Mouse (Mus musculus) midbrain, embryonic 15.5 days (tissue): ENCODE data around the gene Dut. TPM values are rescaled to one million over a fixed set of nuclear protein-coding genes. Genes with fewer than 3 reads are reported as not detected.

Experiments used
- ATAC-seq: fragments of 200-750 bp; cut with Nextera tagmentation; replicated peaks from 2 replicates; pipeline ENCODE4 v1.8.0; 2017; ENCODE audit warnings: moderate TSS enrichment
- H3K27ac ChIP-seq: fragments of 300-500 bp; sonication (generic); 2 replicates; pipeline ENCODE4 v1.5.1; 2015; ENCODE audit warnings: mild to moderate bottlenecking, inconsistent platforms
- H3K27me3 ChIP-seq: fragments of 300-500 bp; sonication (generic); replicated peaks from 2 replicates; pipeline ENCODE4 v1.6.1; 2015; ENCODE audit warnings: inconsistent platforms
- H3K36me3 ChIP-seq: fragments of 300-500 bp; sonication (generic); replicated peaks from 2 replicates; pipeline ENCODE4 v1.6.1; 2015; ENCODE audit warnings: inconsistent platforms
- H3K4me1 ChIP-seq: fragments of 300-500 bp; sonication (generic); 2 replicates; pipeline ENCODE4 v1.6.1; 2015; ENCODE audit warnings: inconsistent platforms
- H3K4me2 ChIP-seq: fragments of 300-500 bp; sonication (generic); 2 replicates; pipeline ENCODE4 v1.6.1; 2015; ENCODE audit warnings: inconsistent platforms, mild to moderate bottlenecking, moderate library complexity
- H3K4me3 ChIP-seq: fragments of 300-500 bp; sonication (generic); 2 replicates; pipeline ENCODE4 v1.5.1; 2015; ENCODE audit warnings: mild to moderate bottlenecking, inconsistent platforms
- H3K9ac ChIP-seq: fragments of 300-500 bp; sonication (generic); 2 replicates; pipeline ENCODE4 v1.6.1; 2015; ENCODE audit warnings: mild to moderate bottlenecking, inconsistent platforms
- H3K9me3 ChIP-seq: fragments of 300-500 bp; sonication (generic); 2 replicates; pipeline ENCODE4 v1.6.1; 2016; ENCODE audit warnings: inconsistent platforms
- WGBS: fragments of 180-500 bp; shearing (Covaris S2); methylation state at CpG from one replicate; pipeline ENCODE4 v1.1.7; 2015; ENCODE audit warnings: mixed read lengths; 5-methylcytosine and 5-hydroxymethylcytosine counted together
- polyA plus RNA-seq: library from polyadenylated mRNA; unstranded; fragments of >200 nt; fragmentation: Nextera tagmentation; extraction: Ambion mirVana; gene quantifications from 2 replicates; pipeline ENCODE4 v1.2.1, GENCODE M21; 2015

Gene Dut
- 69.1 and 70.2 TPM in 2 replicates for polyA plus RNA-seq

- Histone ChIP-seq H3K9ac (peak within 1 kb of the TSS; percentile 74), H3K9me3 (no peaks in the 10 kb centered on the region), H3K27me3 (no peaks in the 10 kb centered on the region), H3K4me1 (peaks cover 19% of the 10 kb centered on the region), H3K4me3 (peak within 1 kb of the TSS; percentile 79), H3K27ac (peak within 1 kb of the TSS; percentile 89), H3K36me3 (no peaks in the 10 kb centered on the region), H3K4me2 (peak within 1 kb of the TSS; percentile 77)
- peak; percentile 100 for ATAC-seq
- WGBS = under 1% methylated on average over 91 of the region's 96 CpGs
These were observed at the start of gene Dut for GRCm38 (mm10) chr2:125247108-125247961. Gene Dut, plus strand, starts transcription at chr2:125247190.

DNA sequence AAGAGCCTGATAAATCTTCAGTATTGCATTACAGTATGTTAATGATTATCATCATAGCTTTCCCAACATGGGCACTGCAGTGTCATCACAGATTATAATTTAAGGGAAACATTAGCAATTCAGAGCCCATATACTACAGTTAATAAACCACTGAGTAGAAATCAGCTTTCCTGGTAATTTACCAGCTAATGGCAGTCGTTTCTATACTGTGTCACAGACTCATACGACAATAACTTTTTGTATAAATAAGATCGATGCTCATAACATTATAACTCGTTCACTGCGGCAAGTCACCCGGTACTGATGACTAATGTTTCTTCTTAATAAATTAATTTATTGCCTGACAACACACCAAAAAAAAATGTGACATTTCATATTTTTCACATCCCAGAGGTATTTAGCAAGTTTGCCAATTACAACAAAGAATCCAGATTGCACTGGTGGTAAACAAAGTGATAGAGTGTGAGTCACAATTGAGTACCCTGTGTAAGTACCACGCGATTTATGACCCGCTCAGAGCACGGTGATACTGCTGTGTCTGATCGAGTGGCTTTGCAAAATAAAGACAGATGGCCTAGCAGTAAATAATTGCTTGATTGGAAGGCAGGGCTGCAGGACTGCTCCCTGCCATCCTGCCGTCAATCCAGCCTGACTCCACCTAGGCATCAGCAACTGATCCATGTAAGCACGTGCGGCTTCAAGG is 37.9 kb upstream of the Dut start:
- Histone ChIP-seq H3K4me2 (no peak overlapping the region), H3K9me3 (no peaks in the 10 kb centered on the region), H3K36me3 (no peaks in the 10 kb centered on the region), H3K4me3 (no peak overlapping the region), H3K4me1 (no peaks in the 10 kb centered on the region), H3K27ac (no peak overlapping the region), H3K9ac (no peak overlapping the region), H3K27me3 (no peaks in the 10 kb centered on the region)
- no peak for ATAC-seq
- 80% methylated on average over 14 of the region's 14 CpGs for whole genome bisulfite sequencing

GRCm38 (mm10) chr2:125211831-125212510 is 35.0 kb upstream of the Dut start:
- no peak for ATAC-seq
- Histone ChIP-seq H3K36me3 (no peaks in the 10 kb centered on the region), H3K4me2 (no peak overlapping the region), H3K9ac (no peak overlapping the region), H3K9me3 (no peaks in the 10 kb centered on the region), H3K27ac (no peak overlapping the region), H3K4me3 (no peak overlapping the region), H3K4me1 (no peaks in the 10 kb centered on the region), H3K27me3 (no peaks in the 10 kb centered on the region)
- 63% methylated on average over 10 of the region's 10 CpGs for WGBS

- peak; percentile 65 for ATAC-seq
These were observed 32.4 kb upstream of the Dut start for GRCm38 (mm10) chr2:125214592-125214991.

GRCm38 (mm10) chr2:125217286-125217685 is 29.7 kb upstream of the Dut start:
- H3K4me1 ChIP-seq = no peaks in the 10 kb centered on the region
- 76% methylated on average over 6 of the region's 6 CpGs for WGBS
- no peaks in the 10 kb centered on the region for H3K27me3 ChIP-seq
- H3K9me3 ChIP-seq = no peaks in the 10 kb centered on the region
- H3K9ac ChIP-seq = no peak overlapping the region
- H3K36me3 ChIP-seq = no peaks in the 10 kb centered on the region
- no peak overlapping the region for H3K4me3 ChIP-seq
- no peak overlapping the region for H3K4me2 ChIP-seq
- no peak for ATAC-seq
- H3K27ac ChIP-seq = no peak overlapping the region

More at GRCm38 (mm10) chr2:125214592-125214991, 32.4 kb upstream of the Dut start:
- no peaks in the 10 kb centered on the region for H3K36me3 ChIP-seq
- H3K9me3 ChIP-seq = no peaks in the 10 kb centered on the region
- no peaks in the 10 kb centered on the region for H3K4me1 ChIP-seq
- H3K9ac ChIP-seq = no peak overlapping the region
- H3K4me2 ChIP-seq = no peak overlapping the region
- H3K27me3 ChIP-seq = no peaks in the 10 kb centered on the region
- WGBS = 3% methylated on average over 3 of the region's 3 CpGs
- H3K4me3 ChIP-seq = no peak overlapping the region
- no peak overlapping the region for H3K27ac ChIP-seq

- no peak overlapping the region for H3K4me2 ChIP-seq
- no peaks in the 10 kb centered on the region for H3K36me3 ChIP-seq
- H3K9ac ChIP-seq = no peak overlapping the region
- ATAC-seq = no peak
- H3K27ac ChIP-seq = no peak overlapping the region
- 91% methylated on average over 1 of the region's 1 CpGs for WGBS
- no peaks in the 10 kb centered on the region for H3K4me1 ChIP-seq
- no peak overlapping the region for H3K4me3 ChIP-seq
- H3K9me3 ChIP-seq = no peaks in the 10 kb centered on the region
- no peaks in the 10 kb centered on the region for H3K27me3 ChIP-seq
These were observed 28.4 kb upstream of the Dut start for GRCm38 (mm10) chr2:125218566-125218965.

DNA sequence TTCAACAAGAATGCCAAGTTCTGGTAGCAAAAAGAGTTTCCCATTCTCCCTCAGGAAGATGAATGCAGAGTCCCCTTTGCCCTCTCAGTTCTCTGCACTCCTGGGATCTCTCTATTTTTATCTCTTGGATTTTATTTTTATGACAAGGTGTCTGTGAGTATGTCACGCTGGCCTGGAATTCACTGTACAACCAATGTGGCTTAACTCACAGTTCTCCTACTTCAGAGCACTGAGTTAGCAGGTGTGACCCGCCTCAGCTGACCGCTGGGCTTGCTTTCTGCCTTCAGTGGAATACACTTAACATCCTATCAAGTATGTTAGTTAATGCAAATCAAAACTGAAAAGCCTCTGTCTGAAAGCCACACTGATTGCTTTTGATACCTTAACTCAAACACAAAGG is 27.7 kb upstream of the Dut start:
- no peaks in the 10 kb centered on the region for H3K27me3 ChIP-seq
- H3K4me2 ChIP-seq = no peak overlapping the region
- H3K36me3 ChIP-seq = no peaks in the 10 kb centered on the region
- WGBS = 76% methylated on average over 3 of the region's 3 CpGs
- no peak for ATAC-seq
- no peaks in the 10 kb centered on the region for H3K4me1 ChIP-seq
- H3K4me3 ChIP-seq = no peak overlapping the region
- no peak overlapping the region for H3K9ac ChIP-seq
- no peak overlapping the region for H3K27ac ChIP-seq
- no peaks in the 10 kb centered on the region for H3K9me3 ChIP-seq

DNA sequence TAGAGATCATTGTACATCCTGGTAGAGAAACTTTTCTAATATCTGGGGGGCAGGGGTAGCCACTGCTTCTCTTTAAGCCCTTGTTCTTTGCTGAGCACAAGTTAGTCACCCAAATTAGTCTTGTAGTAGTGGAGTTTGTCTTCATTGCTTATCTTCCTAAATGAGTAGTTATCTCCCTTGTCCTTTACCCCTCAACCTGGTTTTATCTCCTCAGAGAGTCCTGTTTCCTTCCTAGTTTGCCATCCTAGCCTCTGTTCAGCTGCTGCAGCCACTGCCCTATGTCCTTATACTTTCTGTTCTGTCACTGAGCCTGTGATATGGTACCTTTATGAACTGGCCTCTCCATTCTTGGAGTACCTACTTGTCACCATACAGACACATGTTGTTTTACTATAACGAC is 25.3 kb upstream of the Dut start:
- no peaks in the 10 kb centered on the region for H3K9me3 ChIP-seq
- no peaks in the 10 kb centered on the region for H3K4me1 ChIP-seq
- no peaks in the 10 kb centered on the region for H3K36me3 ChIP-seq
- ATAC-seq = no peak
- H3K9ac ChIP-seq = no peak overlapping the region
- no peak overlapping the region for H3K27ac ChIP-seq
- no peaks in the 10 kb centered on the region for H3K27me3 ChIP-seq
- 90% methylated on average over 1 of the region's 1 CpGs for whole genome bisulfite sequencing
- no peak overlapping the region for H3K4me2 ChIP-seq
- H3K4me3 ChIP-seq = no peak overlapping the region

GRCm38 (mm10) chr2:125228472-125229409 is 18.2 kb upstream of the Dut start:
- no peak overlapping the region for H3K9ac ChIP-seq
- H3K4me3 ChIP-seq = no peak overlapping the region
- no peaks in the 10 kb centered on the region for H3K27me3 ChIP-seq
- no peaks in the 10 kb centered on the region for H3K4me1 ChIP-seq
- no peaks in the 10 kb centered on the region for H3K9me3 ChIP-seq
- 81% methylated on average over 11 of the region's 11 CpGs for WGBS
- H3K36me3 ChIP-seq = no peaks in the 10 kb centered on the region
- H3K4me2 ChIP-seq = no peak overlapping the region
- H3K27ac ChIP-seq = no peak overlapping the region
- ATAC-seq = no peak

GRCm38 (mm10) chr2:125232183-125232582 is 14.8 kb upstream of the Dut start:
- ATAC-seq = no peak
- no peak overlapping the region for H3K9ac ChIP-seq
- H3K27me3 ChIP-seq = no peaks in the 10 kb centered on the region
- H3K27ac ChIP-seq = no peak overlapping the region
- H3K4me1 ChIP-seq = no peaks in the 10 kb centered on the region
- no peaks in the 10 kb centered on the region for H3K9me3 ChIP-seq
- no peak overlapping the region for H3K4me3 ChIP-seq
- no peaks in the 10 kb centered on the region for H3K36me3 ChIP-seq
- 91% methylated on average over 4 of the region's 4 CpGs for WGBS
- H3K4me2 ChIP-seq = no peak overlapping the region

GRCm38 (mm10) chr2:125233537-125233936 is 13.5 kb upstream of the Dut start:
- no peak overlapping the region for H3K9ac ChIP-seq
- H3K27me3 ChIP-seq = no peaks in the 10 kb centered on the region
- WGBS = 88% methylated on average over 2 of the region's 2 CpGs
- H3K36me3 ChIP-seq = no peaks in the 10 kb centered on the region
- H3K9me3 ChIP-seq = no peaks in the 10 kb centered on the region
- H3K4me2 ChIP-seq = no peak overlapping the region
- no peak for ATAC-seq
- no peak overlapping the region for H3K4me3 ChIP-seq
- H3K27ac ChIP-seq = no peak overlapping the region
- H3K4me1 ChIP-seq = no peaks in the 10 kb centered on the region
